Mouse (Mus musculus) 3T3-L1 (cell line): Measurements from ENCODE around the gene Ric3.

Source experiments
- DNase-seq: peaks from one replicate; pipeline ENCODE4 v3.0.0-alpha.2; 2015; ENCODE audit warnings: low read depth, low spot score

The Ric3 gene

GRCm38 (mm10) chr7:109050831-109051230 is 32.3 kb downstream of the Ric3 start:
- DNase-seq = no peak

DNA sequence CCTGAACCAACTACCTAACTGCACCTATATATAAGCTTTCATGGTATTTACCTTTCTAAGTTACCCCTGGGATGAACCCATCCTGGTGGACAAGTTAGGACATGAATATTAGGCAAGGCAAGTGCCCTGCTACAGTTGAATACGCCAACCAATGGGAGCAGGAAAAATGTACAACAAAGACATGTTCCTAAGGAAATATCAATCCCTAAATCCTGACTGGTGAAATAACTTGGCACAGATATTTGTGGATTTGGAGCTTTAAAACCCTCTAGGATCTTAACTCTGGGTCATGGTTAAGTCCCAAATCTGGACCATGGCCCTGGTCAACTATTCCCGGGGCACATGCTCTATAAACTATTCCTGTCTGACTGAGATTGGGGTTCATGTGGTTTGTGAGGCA is 37.3 kb downstream of the Ric3 start:
- DNase-seq = no peak

- DNase-seq = no peak
Observed at GRCm38 (mm10) chr7:109039445-109039844, 43.7 kb downstream of the Ric3 start.

GRCm38 (mm10) chr7:109038987-109039386 is 44.1 kb downstream of the Ric3 start:
- DNase-seq = no peak

GRCm38 (mm10) chr7:109038121-109038735 is 44.9 kb downstream of the Ric3 start:
- DNase-seq = no peak

- no peak for DNase-seq
Observed at GRCm38 (mm10) chr7:109032054-109032453, 51.1 kb downstream of the Ric3 start.

DNA sequence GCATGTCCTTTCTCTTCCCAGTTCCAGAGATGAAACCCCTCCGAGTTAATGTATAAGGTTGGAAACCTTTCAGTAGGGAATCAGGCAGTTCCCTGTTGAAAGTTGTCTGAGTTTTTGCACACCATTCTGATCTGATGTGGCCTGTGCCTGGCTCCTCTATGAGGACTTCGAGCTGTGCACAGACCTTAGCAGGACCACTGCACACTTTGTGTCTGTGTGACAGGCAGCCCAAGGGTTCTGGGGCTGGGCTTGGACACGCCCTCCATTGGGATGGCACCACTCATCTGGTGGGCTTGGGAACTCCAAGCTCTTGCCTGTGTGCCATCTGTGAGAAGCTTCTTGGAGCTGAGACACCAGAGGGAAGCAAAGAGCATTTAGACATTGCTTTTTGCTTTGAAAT is 51.8 kb downstream of the Ric3 start:
- DNase-seq = no peak

DNA sequence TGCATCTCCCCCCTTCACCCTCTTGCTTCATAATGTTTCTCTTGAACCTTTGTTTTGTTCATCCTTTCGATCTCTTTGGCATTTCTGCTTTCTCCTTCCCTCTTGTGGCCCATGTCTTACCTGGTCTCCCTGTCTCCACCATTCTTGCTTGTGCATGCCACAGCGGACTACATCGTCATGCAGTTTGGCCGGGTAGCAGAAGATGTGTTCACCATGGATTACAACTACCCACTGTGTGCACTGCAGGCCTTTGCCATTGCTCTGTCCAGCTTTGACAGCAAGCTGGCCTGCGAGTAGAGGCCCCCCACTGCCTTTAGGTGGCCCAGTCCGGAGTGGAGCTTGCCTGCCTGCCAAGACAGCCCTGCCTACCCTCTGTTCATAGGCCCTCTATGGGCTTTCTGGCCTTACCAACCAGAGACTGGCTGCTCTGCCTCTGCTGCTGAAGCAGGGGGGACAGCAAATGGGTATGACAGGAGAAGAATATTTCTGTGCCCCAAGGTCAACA is 53.1 kb downstream of the Ric3 start:
- DNase-seq = no peak

- peak; percentile 77 for DNase-seq
Observed at GRCm38 (mm10) chr7:109028204-109028603, 54.9 kb downstream of the Ric3 start.

GRCm38 (mm10) chr7:109027721-109028120 is 55.4 kb downstream of the Ric3 start:
- no peak for DNase-seq

GRCm38 (mm10) chr7:109026976-109027375 is 56.2 kb downstream of the Ric3 start:
- DNase-seq = no peak

GRCm38 (mm10) chr7:109025743-109026142 is 57.4 kb downstream of the Ric3 start:
- DNase-seq = no peak

- peak; percentile 80 for DNase-seq
Observed at GRCm38 (mm10) chr7:109021428-109021827, 61.7 kb downstream of the Ric3 start.

- DNase-seq = peak; percentile 44
Observed at GRCm38 (mm10) chr7:109019243-109019642, 63.9 kb downstream of the Ric3 start.

- no peak for DNase-seq
Observed at GRCm38 (mm10) chr7:109016378-109016923, 66.7 kb downstream of the Ric3 start.

- no peak for DNase-seq
Observed at GRCm38 (mm10) chr7:109014851-109015250, 68.3 kb downstream of the Ric3 start.

DNA sequence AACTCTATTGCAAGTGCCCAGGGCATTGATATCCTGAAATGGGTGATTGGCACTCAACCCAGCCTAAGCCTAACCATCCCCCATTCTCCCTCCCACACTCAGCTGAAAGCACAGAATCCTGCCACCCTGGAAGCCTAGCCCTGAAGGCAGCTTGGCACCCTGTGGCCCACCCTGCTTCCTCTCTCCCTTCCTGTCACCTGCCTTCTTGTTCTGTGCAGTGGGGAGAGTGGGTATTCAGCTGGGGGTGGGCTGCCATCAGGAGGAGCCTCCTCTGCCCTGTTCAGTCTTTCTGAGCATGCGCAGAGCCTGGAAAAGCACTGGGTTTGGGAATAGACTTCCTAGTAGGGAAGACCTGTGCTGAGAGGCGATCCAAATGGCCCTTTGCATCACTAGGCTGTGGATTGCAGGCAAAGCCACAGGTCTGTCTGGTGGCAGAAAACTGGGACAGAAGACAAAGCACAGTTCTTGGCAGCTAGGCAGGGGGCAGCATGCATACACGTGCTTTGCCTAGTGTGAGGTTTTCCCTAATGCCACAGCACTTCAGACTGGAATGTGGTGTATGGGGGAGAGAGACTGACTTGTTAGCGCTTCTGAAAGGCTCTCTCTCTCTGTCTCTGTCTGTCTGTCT is 70.0 kb downstream of the Ric3 start:
- DNase-seq = no peak

- DNase-seq = no peak
Observed at GRCm38 (mm10) chr7:109012575-109012974, 70.6 kb downstream of the Ric3 start.

DNA sequence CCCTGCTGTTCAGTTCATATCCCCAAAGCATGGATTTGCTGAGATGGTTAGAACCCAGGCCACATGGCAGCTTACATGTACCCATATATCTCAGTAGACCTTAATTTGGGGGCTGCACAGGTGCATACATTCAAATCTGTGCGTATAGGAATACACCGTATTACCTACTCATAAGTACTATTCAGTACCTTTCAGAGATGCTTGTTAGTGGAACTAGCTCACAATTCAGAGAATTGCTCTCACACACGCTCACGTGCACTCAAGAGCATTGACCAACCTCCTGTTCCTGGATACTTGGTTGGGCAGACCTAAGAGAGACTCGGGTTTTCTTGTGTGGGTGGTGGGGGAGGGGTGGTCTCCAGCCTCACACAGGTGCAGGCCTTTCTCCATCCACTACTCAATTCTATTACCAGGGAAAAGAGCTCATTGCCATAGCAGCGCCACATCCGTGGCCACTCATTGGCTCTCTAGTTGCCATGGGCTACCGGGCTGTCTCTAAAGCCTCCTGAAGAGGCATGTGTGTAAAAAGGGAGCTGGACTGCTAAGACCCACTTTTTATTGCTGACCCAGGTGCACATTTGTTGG is 71.4 kb downstream of the Ric3 start:
- DNase-seq = no peak

GRCm38 (mm10) chr7:109010720-109011595 is 72.2 kb downstream of the Ric3 start:
- DNase-seq = no peak

DNA sequence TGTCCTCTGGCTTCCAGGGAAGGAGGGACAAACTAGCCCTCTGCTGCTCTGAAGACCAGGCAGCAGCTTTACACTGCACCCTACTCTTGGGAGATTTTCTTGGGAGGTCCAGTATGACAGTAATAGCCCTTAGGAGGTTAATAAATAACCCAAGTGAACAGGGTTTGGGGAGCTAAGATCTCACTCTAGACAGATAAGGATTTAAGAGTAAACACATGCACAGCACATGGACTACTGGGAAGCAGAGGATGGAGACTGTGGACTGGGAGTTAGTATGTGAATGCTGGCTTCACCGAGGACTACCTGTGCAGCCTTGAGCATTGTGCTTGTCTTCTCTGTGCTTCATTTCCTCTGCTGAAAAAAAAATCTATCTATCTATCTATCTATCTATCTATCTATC is 73.9 kb downstream of the Ric3 start:
- DNase-seq = no peak

DNA sequence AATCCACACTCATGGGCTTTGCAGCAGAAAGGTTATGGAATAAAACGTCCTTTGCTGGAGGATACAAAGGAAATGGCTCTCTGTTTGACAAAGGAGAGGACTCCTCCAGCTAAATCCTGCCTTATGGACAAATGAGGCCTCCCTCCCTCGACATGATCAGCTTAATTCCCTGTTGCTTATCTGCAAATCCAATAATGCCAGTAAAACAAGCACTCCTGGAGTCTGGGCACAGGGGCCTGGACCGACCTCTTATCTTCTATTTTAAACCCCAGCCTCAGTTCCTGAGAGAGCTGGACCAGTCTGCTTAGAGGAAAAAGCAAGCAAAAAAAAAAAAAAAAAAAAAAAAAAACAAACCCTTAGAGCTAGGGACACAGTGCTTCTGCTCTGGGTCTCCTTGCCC is 79.5 kb downstream of the Ric3 start:
- no peak for DNase-seq
